Mouse (Mus musculus) limb, embryonic 14.5 days (tissue): ENCODE results near the gene Glis2. TPM values are rescaled to one million over a fixed set of nuclear protein-coding genes. Genes with fewer than 3 reads are reported as not detected.
A peak's percentile ranks its signal among the peaks of the same experiment; 100 is the strongest.

Experiments
- ATAC-seq: fragments of 200-750 bp; cut with Nextera tagmentation; 2 replicates; pipeline ENCODE4 v1.8.0; 2017; ENCODE audit warnings: low read depth, moderate number of reproducible peaks, moderate TSS enrichment; ENCODE audit not compliant: low FRiP score
- DNase-seq: peaks from one replicate; pipeline ENCODE4 v3.0.0-alpha.2; 2015; ENCODE audit warnings: low spot score
- H3K27ac ChIP-seq: fragments of 300-500 bp; sonication (generic); replicated peaks from 2 replicates; pipeline ENCODE4 v1.5.1; 2014; ENCODE audit warnings: low read depth, mild to moderate bottlenecking, low read length, moderate library complexity, mixed read lengths
- H3K27me3 ChIP-seq: fragments of 300-500 bp; sonication (generic); 2 replicates; pipeline ENCODE4 v1.6.1; 2014; ENCODE audit warnings: low read length, mixed read lengths; ENCODE audit not compliant: control insufficient read depth, insufficient read depth
- H3K36me3 ChIP-seq: fragments of 300-500 bp; sonication (generic); 2 replicates; pipeline ENCODE4 v1.6.1; 2014; ENCODE audit warnings: mild to moderate bottlenecking, low read length, moderate library complexity, mixed read lengths; ENCODE audit not compliant: control insufficient read depth, insufficient read depth
- H3K4me1 ChIP-seq: fragments of 300-500 bp; sonication (generic); 2 replicates; pipeline ENCODE4 v1.6.1; 2014; ENCODE audit warnings: antibody characterized with exemption, low read length, mixed read lengths; ENCODE audit not compliant: control insufficient read depth, insufficient read depth
- H3K4me2 ChIP-seq: fragments of 300-500 bp; sonication (generic); replicated peaks from 2 replicates; pipeline ENCODE4 v1.6.1; 2014; ENCODE audit warnings: low read depth, mild to moderate bottlenecking, low read length, moderate library complexity; ENCODE audit not compliant: severe bottlenecking
- H3K4me3 ChIP-seq: fragments of 300-500 bp; sonication (generic); replicated peaks from 2 replicates; pipeline ENCODE4 v1.5.1; 2014; ENCODE audit warnings: low read length
- H3K9ac ChIP-seq: fragments of 300-500 bp; sonication (generic); 2 replicates; pipeline ENCODE4 v1.6.1; 2014; ENCODE audit warnings: mild to moderate bottlenecking, low read depth, low read length, moderate library complexity; ENCODE audit not compliant: severe bottlenecking
- H3K9me3 ChIP-seq: fragments of 300-500 bp; sonication (generic); 2 replicates; pipeline ENCODE4 v1.6.1; 2016; ENCODE audit warnings: low read length; ENCODE audit not compliant: control insufficient read depth
- POLR2A ChIP-seq: fragments of 200-500 bp; IDR thresholded peaks from 2 replicates; pipeline ENCODE4 v1.8.0; 2012; ENCODE audit warnings: inconsistent platforms, mild to moderate bottlenecking, moderate library complexity, borderline replicate concordance; ENCODE audit not compliant: insufficient read depth, insufficient read length; ENCODE audit errors: extremely low read depth
- WGBS: fragments of 180-500 bp; shearing (Covaris S2); extraction: QIAGEN DNeasy Blood & Tissue Kit; methylation state at CpG from one replicate; pipeline ENCODE4 v1.1.7; 2014; 5-methylcytosine and 5-hydroxymethylcytosine counted together
- polyA plus RNA-seq, 2 experiments: library from polyadenylated mRNA; depleted of rRNA in 1 of 2; stranded (reverse) in 1 of 2; unstranded in 1 of 2; fragments of >200 nt; fragmentation: Nextera tagmentation in 1 of 2; extraction: Ambion mirVana in 1 of 2; gene quantifications; 2 replicates each; pipeline versions ENCODE4 v1.2.1 to v1.2.3; 2012 to 2014

The Glis2 gene
- polyA plus RNA-seq, 2 experiments = 45.9 to 83.8 TPM

- DNase-seq (no peak), ATAC-seq (no peak)
- Histone ChIP-seq H3K36me3 (peaks cover 38% of the 10 kb centered on the region), H3K9ac (no peak overlapping the region), H3K4me3 (no peak overlapping the region), H3K9me3 (no peaks in the 10 kb centered on the region), H3K27me3 (no peaks in the 10 kb centered on the region), H3K4me1 (peaks cover 90% of the 10 kb centered on the region), H3K4me2 (no peak overlapping the region), H3K27ac (peak overlapping the region; percentile 43; the same call in 1 of the 2 replicates)
- WGBS = 74% methylated on average over 10 of the region's 10 CpGs
- TF ChIP-seq POLR2A = no peak
Observed at GRCm38 (mm10) chr16:4654706-4655105, 60.2 kb downstream of the Glis2 start.

DNA sequence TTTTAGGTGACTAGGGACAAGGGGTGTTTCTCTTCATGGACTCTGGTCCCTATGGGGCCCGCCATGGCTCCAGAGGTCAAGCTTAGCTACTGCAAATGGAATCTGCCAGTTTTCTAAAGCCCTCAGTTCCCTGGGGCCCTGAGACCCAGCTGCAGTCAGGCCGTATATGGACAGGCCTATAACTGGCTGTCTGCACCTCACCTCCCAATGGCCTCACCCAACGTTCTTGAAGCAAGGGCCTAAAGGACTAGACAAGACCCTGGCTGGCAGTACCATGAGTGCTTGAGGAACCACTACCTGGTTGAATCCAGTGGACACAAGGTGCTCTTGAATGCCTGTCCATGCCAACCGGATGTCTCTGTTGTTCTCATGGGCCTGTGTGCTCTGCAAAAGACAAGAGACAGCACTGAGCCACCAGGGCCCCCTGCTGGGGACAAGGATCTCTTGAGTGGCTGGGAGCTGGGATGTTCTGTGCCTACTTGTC lies 60.8 kb downstream of the Glis2 start:
- DNase-seq (no peak), ATAC-seq (no peak)
- no peak overlapping the region for H3K4me2 ChIP-seq
- H3K4me3 ChIP-seq = no peak overlapping the region
- 65% methylated on average over 4 of the region's 4 CpGs for WGBS
- TF ChIP-seq POLR2A = no peak
- H3K4me1 ChIP-seq = peaks cover 88% of the 10 kb centered on the region
- H3K27ac ChIP-seq = no peak overlapping the region
- no peaks in the 10 kb centered on the region for H3K27me3 ChIP-seq
- H3K36me3 ChIP-seq = peaks cover 33% of the 10 kb centered on the region
- no peak overlapping the region for H3K9ac ChIP-seq
- H3K9me3 ChIP-seq = no peaks in the 10 kb centered on the region

- WGBS = 36% methylated on average over 11 of the region's 11 CpGs
- ATAC-seq (no peak), DNase-seq (peak; percentile 45)
- Histone ChIP-seq H3K4me1 (peaks cover 81% of the 10 kb centered on the region), H3K27ac (peak overlapping the region; percentile 84), H3K4me2 (no peak overlapping the region), H3K36me3 (peaks cover 26% of the 10 kb centered on the region), H3K27me3 (no peaks in the 10 kb centered on the region), H3K9ac (0 out of 2 replicates have a peak overlapping the region, but pooled peaks have one; percentile 12), H3K4me3 (no peak overlapping the region), H3K9me3 (no peaks in the 10 kb centered on the region)
- TF ChIP-seq POLR2A = no peak
Observed at GRCm38 (mm10) chr16:4655764-4656570, 61.5 kb downstream of the Glis2 start.

GRCm38 (mm10) chr16:4656571-4657081 lies 62.1 kb downstream of the Glis2 start:
- no peak overlapping the region for H3K4me2 ChIP-seq
- no peaks in the 10 kb centered on the region for H3K9me3 ChIP-seq
- no peaks in the 10 kb centered on the region for H3K27me3 ChIP-seq
- H3K4me3 ChIP-seq = no peak overlapping the region
- peaks cover 24% of the 10 kb centered on the region for H3K36me3 ChIP-seq
- TF ChIP-seq POLR2A = no peak
- ATAC-seq = no peak
- H3K9ac ChIP-seq = 0 out of 2 replicates have a peak overlapping the region, but pooled peaks have one; percentile 12
- no peak for DNase-seq
- H3K4me1 ChIP-seq = peaks cover 75% of the 10 kb centered on the region
- peak overlapping the region; percentile 84 for H3K27ac ChIP-seq
- WGBS = 39% methylated on average over 9 of the region's 9 CpGs

- Histone ChIP-seq H3K36me3 (peaks cover 13% of the 10 kb centered on the region), H3K4me2 (peak overlapping the region; percentile 38), H3K27ac (peak overlapping the region; percentile 84), H3K4me1 (peaks cover 53% of the 10 kb centered on the region), H3K9ac (peak overlapping the region; percentile 14; the same call in 1 of the 2 replicates), H3K9me3 (no peaks in the 10 kb centered on the region), H3K27me3 (no peaks in the 10 kb centered on the region), H3K4me3 (no peak overlapping the region)
- WGBS = 4% methylated on average over 11 of the region's 11 CpGs
- ATAC-seq = peak; percentile 91
- DNase-seq = peak; percentile 88
- no peak for TF ChIP-seq POLR2A
Observed at GRCm38 (mm10) chr16:4658781-4659245, 64.3 kb downstream of the Glis2 start.
